Mouse (Mus musculus): Measurements from ENCODE around the gene Edaradd. TPM values are rescaled to one million over a fixed set of nuclear protein-coding genes. Genes with fewer than 3 reads are reported as not detected.
A peak's percentile ranks its signal among the peaks of the same experiment; 100 is the strongest.

Gene Edaradd
- polyA plus RNA-seq (2012; fragmentation: generic; extraction: Trizol) = not detected
- long read RNA-seq, experiment 1 = 0 reads
- long read RNA-seq, experiment 2 = 0 reads

DNA sequence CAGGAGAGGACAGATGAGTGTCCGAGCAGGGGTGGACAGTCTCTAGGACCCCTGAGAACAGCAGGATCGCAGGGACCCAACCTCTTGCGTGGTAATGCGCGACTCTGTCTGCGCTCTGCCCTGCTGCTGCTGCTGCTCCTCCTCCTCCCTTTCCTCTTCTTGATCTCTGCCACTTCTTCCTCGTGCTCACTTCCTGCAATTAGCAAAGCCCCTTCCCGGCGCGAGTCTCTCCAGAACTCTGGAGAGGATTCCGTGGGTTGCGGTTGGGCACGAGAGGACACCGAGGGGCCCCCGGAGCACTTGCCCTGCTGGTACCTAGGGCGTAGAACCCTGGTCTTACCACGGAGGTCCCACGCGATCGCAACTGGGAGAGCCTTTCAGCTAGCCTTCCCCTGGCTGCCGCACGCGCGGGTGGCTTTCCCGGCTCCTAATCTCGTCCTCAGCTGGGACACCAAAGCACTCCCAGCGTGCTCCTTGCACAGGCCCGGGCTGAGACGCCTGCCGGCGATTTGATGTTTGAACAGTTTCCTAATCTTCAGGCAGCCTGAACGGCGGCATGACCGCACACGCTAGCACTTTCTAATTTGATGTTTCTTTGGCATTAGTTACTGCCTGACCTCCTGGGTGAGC is at the start of gene Edaradd:
Edaradd (minus strand) TSS at position 484 of the 630 bp plus-strand sequence.
- Histone ChIP-seq H3ac (ENCODE audit: control insufficient read depth, insufficient read length, low read depth) (peak within 1 kb of the TSS; percentile 22), H3K27me3 (ENCODE audit: control insufficient read depth, insufficient read depth, insufficient read length) (peaks cover 30% of the 10 kb centered on the region), H3K4me3 (ENCODE audit: insufficient read depth, poor library complexity, severe bottlenecking) (no peak within 1 kb of the TSS), H3K79me3 (ENCODE audit: low read depth) (no peaks in the 10 kb centered on the region), H3K36me3 (ENCODE audit: control insufficient read depth, insufficient read depth) (no peaks in the 10 kb centered on the region), H3K79me2 (ENCODE audit: control insufficient read depth, insufficient read depth) (no peaks in the 10 kb centered on the region)
- TF ChIP-seq MAX (IDR thresholded peaks at IDR 0.05) = no peak
- TF ChIP-seq MYOG (IDR thresholded peaks at IDR 0.05; ENCODE audit: control insufficient read depth, extremely low read depth, insufficient read length) = no peak
- no peak for TF ChIP-seq FOSL1 (IDR thresholded peaks at IDR 0.05; ENCODE audit: insufficient read depth, low read length, poor library complexity, severe bottlenecking)
- no peak for TF ChIP-seq CTCF (IDR thresholded peaks at IDR 0.05; ENCODE audit: control insufficient read depth, insufficient read depth, insufficient read length)
- TF ChIP-seq CEBPB (IDR thresholded peaks at IDR 0.05; ENCODE audit: low read depth) = no peak
- TF ChIP-seq MYOD1 (IDR thresholded peaks at IDR 0.05; ENCODE audit: control insufficient read depth, insufficient read length, low read depth) = no peak
- no peak for TF ChIP-seq USF1 (IDR thresholded peaks at IDR 0.05; ENCODE audit: low read depth)

DNA sequence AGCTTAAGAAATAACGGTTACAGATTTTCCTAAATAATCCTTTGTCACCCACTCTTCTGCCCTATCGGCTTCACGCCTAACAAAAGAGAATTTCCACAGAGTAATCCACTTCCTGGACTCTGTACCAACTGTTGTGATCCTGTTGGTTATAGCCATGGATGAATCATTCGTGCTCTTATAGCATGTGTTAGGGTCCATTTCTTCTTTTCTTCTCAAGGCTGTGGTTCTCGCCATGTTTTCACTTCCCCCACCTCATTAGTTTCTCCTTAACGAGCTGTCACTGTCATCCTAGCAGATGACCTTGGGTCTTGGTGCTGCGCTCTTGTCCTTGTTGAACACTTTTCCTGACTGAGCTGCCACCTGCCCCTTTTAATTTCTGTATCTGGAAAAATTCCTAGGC is 49.5 kb upstream of the Edaradd start:
- TF ChIP-seq MYOD1 (IDR thresholded peaks at IDR 0.05; ENCODE audit: control insufficient read depth, insufficient read length, low read depth) = no peak
- TF ChIP-seq USF1 (IDR thresholded peaks at IDR 0.05; ENCODE audit: low read depth) = no peak
- TF ChIP-seq MAX (IDR thresholded peaks at IDR 0.05) = no peak
- no peak for TF ChIP-seq CEBPB (IDR thresholded peaks at IDR 0.05; ENCODE audit: low read depth)
- TF ChIP-seq FOSL1 (IDR thresholded peaks at IDR 0.05; ENCODE audit: insufficient read depth, low read length, poor library complexity, severe bottlenecking) = no peak
- TF ChIP-seq MYOG (IDR thresholded peaks at IDR 0.05; ENCODE audit: control insufficient read depth, extremely low read depth, insufficient read length) = no peak
- TF ChIP-seq CTCF (IDR thresholded peaks at IDR 0.05; ENCODE audit: control insufficient read depth, insufficient read depth, insufficient read length) = no peak
- Histone ChIP-seq H3K27me3 (ENCODE audit: control insufficient read depth, insufficient read depth, insufficient read length) (no peaks in the 10 kb centered on the region), H3K36me3 (ENCODE audit: control insufficient read depth, insufficient read depth) (no peaks in the 10 kb centered on the region)

DNA sequence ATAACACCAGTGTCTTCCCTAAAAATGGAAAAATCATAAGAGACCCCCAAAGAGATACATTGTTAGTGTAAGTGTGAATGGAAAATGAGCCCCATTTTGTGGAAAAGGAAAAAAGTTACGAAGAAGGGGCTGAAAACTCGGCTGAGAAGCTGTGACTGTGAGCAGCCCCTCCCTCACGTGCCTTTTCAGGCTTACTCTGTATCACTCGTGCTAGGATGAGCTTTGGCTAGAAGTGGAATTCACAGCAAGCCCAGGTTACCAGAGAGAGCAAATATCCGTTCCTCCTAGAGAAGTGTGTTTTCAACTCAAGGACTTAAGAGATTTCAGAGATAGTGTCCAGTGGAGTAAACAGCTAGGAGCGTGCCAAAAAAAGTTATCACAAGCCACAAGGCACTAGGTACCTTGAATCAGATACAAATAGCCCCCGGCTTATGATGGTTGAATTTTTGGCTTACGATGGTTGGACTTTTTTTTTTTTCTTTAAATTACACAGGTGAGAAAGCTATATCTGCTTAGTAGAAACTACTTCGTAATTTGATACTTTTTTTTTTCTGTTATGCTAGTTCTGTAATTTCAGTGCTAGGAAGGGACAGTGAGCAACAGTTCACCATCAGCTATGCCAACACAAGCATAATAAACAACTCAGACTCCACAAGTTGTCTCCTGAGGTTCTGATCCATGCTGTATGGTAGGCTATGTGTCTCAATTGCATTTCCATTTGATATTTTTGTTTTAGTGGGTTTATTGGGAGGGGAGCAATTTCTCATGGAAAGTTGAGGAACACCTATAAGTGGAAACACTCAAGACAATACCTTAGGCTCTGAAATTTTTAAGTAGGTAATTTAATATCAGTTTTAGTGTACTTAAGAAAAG is 48.6 kb upstream of the Edaradd start:
- Histone ChIP-seq H3K79me3 (ENCODE audit: low read depth) (no peaks in the 10 kb centered on the region), H3K79me2 (ENCODE audit: control insufficient read depth, insufficient read depth) (no peaks in the 10 kb centered on the region), H3ac (ENCODE audit: control insufficient read depth, insufficient read length, low read depth) (no peak overlapping the region), H3K27me3 (ENCODE audit: control insufficient read depth, insufficient read depth, insufficient read length) (no peaks in the 10 kb centered on the region), H3K36me3 (ENCODE audit: control insufficient read depth, insufficient read depth) (no peaks in the 10 kb centered on the region), H3K4me3 (ENCODE audit: insufficient read depth, poor library complexity, severe bottlenecking) (no peak overlapping the region)
- TF ChIP-seq FOSL1 (IDR thresholded peaks at IDR 0.05; ENCODE audit: insufficient read depth, low read length, poor library complexity, severe bottlenecking) (no peak), CEBPB (IDR thresholded peaks at IDR 0.05; ENCODE audit: low read depth) (no peak)

More for the DNA sequence above, 49.5 kb upstream of the Edaradd start:
- H3K4me3 ChIP-seq (ENCODE audit: insufficient read depth, poor library complexity, severe bottlenecking) = no peak overlapping the region
- no peaks in the 10 kb centered on the region for H3K79me2 ChIP-seq (ENCODE audit: control insufficient read depth, insufficient read depth)
- H3ac ChIP-seq (ENCODE audit: control insufficient read depth, insufficient read length, low read depth) = no peak overlapping the region
- H3K79me3 ChIP-seq (ENCODE audit: low read depth) = no peaks in the 10 kb centered on the region

GRCm38 (mm10) chr13:12567936-12568335 is 47.7 kb upstream of the Edaradd start:
- Histone ChIP-seq H3K79me3 (ENCODE audit: low read depth) (no peaks in the 10 kb centered on the region), H3ac (ENCODE audit: control insufficient read depth, insufficient read length, low read depth) (no peak overlapping the region), H3K79me2 (ENCODE audit: control insufficient read depth, insufficient read depth) (no peaks in the 10 kb centered on the region), H3K36me3 (ENCODE audit: control insufficient read depth, insufficient read depth) (no peaks in the 10 kb centered on the region), H3K4me3 (ENCODE audit: insufficient read depth, poor library complexity, severe bottlenecking) (no peak overlapping the region), H3K27me3 (ENCODE audit: control insufficient read depth, insufficient read depth, insufficient read length) (no peaks in the 10 kb centered on the region)
- TF ChIP-seq FOSL1 (IDR thresholded peaks at IDR 0.05; ENCODE audit: insufficient read depth, low read length, poor library complexity, severe bottlenecking) (no peak), MAX (IDR thresholded peaks at IDR 0.05) (no peak)

GRCm38 (mm10) chr13:12565621-12566390 is 45.6 kb upstream of the Edaradd start, which contains the start of gene Ero1lb:
Gene Ero1lb, plus strand, starts transcription at chr13:12565874.
- no peaks in the 10 kb centered on the region for H3K79me3 ChIP-seq (ENCODE audit: low read depth)
- H3K79me2 ChIP-seq (ENCODE audit: control insufficient read depth, insufficient read depth) = no peaks in the 10 kb centered on the region
- H3K36me3 ChIP-seq (ENCODE audit: control insufficient read depth, insufficient read depth) = no peaks in the 10 kb centered on the region
- no peaks in the 10 kb centered on the region for H3K27me3 ChIP-seq (ENCODE audit: control insufficient read depth, insufficient read depth, insufficient read length)
- H3K4me3 ChIP-seq (ENCODE audit: insufficient read depth, poor library complexity, severe bottlenecking) = peak within 1 kb of the TSS; percentile 45
- TF ChIP-seq MYOD1 (IDR thresholded peaks at IDR 0.05; ENCODE audit: control insufficient read depth, insufficient read length, low read depth) (no peak), MAX (IDR thresholded peaks at IDR 0.05) (peak; percentile 15)
- peak within 1 kb of the TSS; percentile 83 for H3ac ChIP-seq (ENCODE audit: control insufficient read depth, insufficient read length, low read depth)

Data from C2C12 (cell line).